Mouse (Mus musculus) CH12.LX (cell line): Measurements from ENCODE around the gene Hao1. TPM values are rescaled to one million over a fixed set of nuclear protein-coding genes. Genes with fewer than 3 reads are reported as not detected.

ENCODE experiments used
- DNase-seq: peaks from one replicate; pipeline ENCODE4 v3.0.0-alpha.2; 2013; ENCODE audit errors: extremely low read depth
- H3K27ac ChIP-seq: 2 replicates; pipeline ENCODE4 v1.5.1; 2012; ENCODE audit warnings: low read depth, mild to moderate bottlenecking, control low read depth, moderate library complexity; ENCODE audit not compliant: insufficient read depth
- H3K27me3 ChIP-seq: replicated peaks from 2 replicates; pipeline ENCODE3; 2012; ENCODE audit warnings: inconsistent platforms
- H3K36me3 ChIP-seq, 2 experiments: replicated peaks in 1 of 2; 2 replicates each; pipeline versions ENCODE3 to v1.6.1; 2012; ENCODE audit warnings: inconsistent platforms in 1 of 2, low read length in 1 of 2, mild to moderate bottlenecking in 1 of 2, mixed read lengths in 1 of 2, moderate library complexity in 1 of 2; ENCODE audit not compliant: control insufficient read depth in 1 of 2, insufficient read depth in 1 of 2
- H3K4me1 ChIP-seq, 2 experiments: 2 replicates each; pipeline ENCODE4 v1.6.1; 2012; ENCODE audit warnings: inconsistent platforms in 1 of 2, moderate library complexity in 1 of 2; ENCODE audit not compliant: insufficient read depth in 2 of 2, control insufficient read depth in 1 of 2
- H3K4me2 ChIP-seq: 2 replicates; pipeline ENCODE4 v1.6.1; 2012; ENCODE audit warnings: low read depth, mild to moderate bottlenecking, control low read depth; ENCODE audit not compliant: poor library complexity, insufficient read depth, severe bottlenecking
- H3K4me3 ChIP-seq, 3 experiments: fragments of 150-350 bp in 1 of 3; sonication (generic) in 1 of 3; replicated peaks in 1 of 3; 2 replicates each; pipeline versions ENCODE3 to v1.5.1; 2011 to 2012; ENCODE audit warnings: low read depth in 2 of 3, low read length in 2 of 3, mild to moderate bottlenecking in 2 of 3, moderate library complexity in 2 of 3, control low read depth in 1 of 3, improper control_type of control experiment in 1 of 3, inconsistent platforms in 1 of 3, mixed read lengths in 1 of 3; ENCODE audit not compliant: poor library complexity in 1 of 3
- H3K79me2 ChIP-seq: replicated peaks from 2 replicates; pipeline ENCODE4 v1.6.1; 2012; ENCODE audit warnings: mild to moderate bottlenecking, moderate library complexity; ENCODE audit not compliant: control insufficient read depth, poor library complexity, insufficient read depth, severe bottlenecking; ENCODE audit errors: extremely low read depth
- H3K9ac ChIP-seq: 2 replicates; pipeline ENCODE4 v1.6.1; 2012; ENCODE audit warnings: low read depth, mild to moderate bottlenecking, control low read depth, moderate library complexity; ENCODE audit not compliant: insufficient read depth
- H3K9me3 ChIP-seq: replicated peaks from 2 replicates; pipeline ENCODE3; 2012; ENCODE audit warnings: low read length, inconsistent platforms, mixed read lengths
- BHLHE40 ChIP-seq: IDR thresholded peaks from 2 replicates; pipeline ENCODE4 v1.6.1; 2011; ENCODE audit warnings: mild to moderate bottlenecking, low read depth, low read length, improper control_type of control experiment
- CHD1 ChIP-seq: IDR thresholded peaks from 2 replicates; pipeline ENCODE4 v1.6.1; 2012; ENCODE audit warnings: low read depth, low read length, improper control_type of control experiment, inconsistent platforms
- CTCF ChIP-seq, 2 experiments: IDR thresholded peaks in 1 of 2; conservative IDR thresholded peaks in 1 of 2; 2 replicates each; pipeline ENCODE4 v1.5.1; 2011 to 2012; ENCODE audit warnings: low read depth in 2 of 2, low read length in 2 of 2, improper control_type of control experiment in 1 of 2, inconsistent platforms in 1 of 2, mild to moderate bottlenecking in 1 of 2, moderate library complexity in 1 of 2
- E2F4 ChIP-seq: IDR thresholded peaks from 2 replicates; pipeline ENCODE4 v1.6.1; 2011; ENCODE audit warnings: low read depth, low read length, improper control_type of control experiment; ENCODE audit not compliant: insufficient replicate concordance
- EP300 ChIP-seq: IDR thresholded peaks from 2 replicates; pipeline ENCODE4 v1.6.1; 2011; ENCODE audit warnings: low read length, improper control_type of control experiment
- IRF4 ChIP-seq: IDR thresholded peaks from 2 replicates; pipeline ENCODE4 v1.6.1; 2014; ENCODE audit warnings: low read depth, mild to moderate bottlenecking, inconsistent platforms, low read length, improper control_type of control experiment
- JUND ChIP-seq: conservative IDR thresholded peaks from 2 replicates; pipeline ENCODE4 v1.6.1; 2011; ENCODE audit warnings: low read depth, low read length, improper control_type of control experiment
- MAFK ChIP-seq: IDR thresholded peaks from 2 replicates; pipeline ENCODE4 v1.6.1; 2011; ENCODE audit warnings: low read length, improper control_type of control experiment; ENCODE audit not compliant: insufficient replicate concordance
- MAX ChIP-seq: IDR thresholded peaks from 2 replicates; pipeline ENCODE4 v1.6.1; 2011; ENCODE audit warnings: low read length, improper control_type of control experiment
- MAZ ChIP-seq: IDR thresholded peaks from 2 replicates; pipeline ENCODE4 v1.6.1; 2012; ENCODE audit warnings: low read depth, mild to moderate bottlenecking, inconsistent platforms, low read length, improper control_type of control experiment, moderate library complexity
- MEF2A ChIP-seq: IDR thresholded peaks from 2 replicates; pipeline ENCODE4 v1.6.1; 2014; ENCODE audit warnings: low read depth, mild to moderate bottlenecking, inconsistent platforms, low read length, improper control_type of control experiment, borderline replicate concordance
- MXI1 ChIP-seq: IDR thresholded peaks from 2 replicates; pipeline ENCODE4 v1.6.1; 2011; ENCODE audit warnings: mild to moderate bottlenecking, low read depth, low read length, improper control_type of control experiment
- MYC ChIP-seq: IDR thresholded peaks from 2 replicates; pipeline ENCODE4 v1.6.1; 2011; ENCODE audit warnings: low read depth, mild to moderate bottlenecking, improper control_type of control experiment, low read length
- PAX5 ChIP-seq: IDR thresholded peaks from 2 replicates; pipeline ENCODE4 v1.6.1; 2012; ENCODE audit warnings: low read length, inconsistent platforms, mixed read lengths
- POLR2AphosphoS2 ChIP-seq: IDR thresholded peaks from 2 replicates; pipeline ENCODE4 v1.6.1; 2011; ENCODE audit warnings: low read depth, low read length, improper control_type of control experiment
- RAD21 ChIP-seq: IDR thresholded peaks from 2 replicates; pipeline ENCODE4 v1.6.1; 2011; ENCODE audit warnings: low read depth, mild to moderate bottlenecking, low read length, improper control_type of control experiment, moderate library complexity
- RCOR1 ChIP-seq: conservative IDR thresholded peaks from 2 replicates; pipeline ENCODE4 v1.6.1; 2012; ENCODE audit warnings: low read depth, mild to moderate bottlenecking, inconsistent platforms, low read length, improper control_type of control experiment
- SMC3 ChIP-seq: IDR thresholded peaks from 2 replicates; pipeline ENCODE4 v1.6.1; 2011; ENCODE audit warnings: low read depth, low read length, improper control_type of control experiment
- TBP ChIP-seq: conservative IDR thresholded peaks from 2 replicates; pipeline ENCODE4 v1.6.1; 2011; ENCODE audit warnings: low read depth, low read length, improper control_type of control experiment
- ZKSCAN1 ChIP-seq: IDR thresholded peaks from 2 replicates; pipeline ENCODE4 v1.6.1; 2012; ENCODE audit warnings: low read depth, inconsistent platforms, low read length, improper control_type of control experiment, borderline replicate concordance
- ZNF384 ChIP-seq: IDR thresholded peaks from 2 replicates; pipeline ENCODE4 v1.6.1; 2012; ENCODE audit warnings: low read depth, low read length, improper control_type of control experiment, inconsistent platforms
- dilution Hi-C: fragments of 300-500 bp; cut with MboI; formaldehyde crosslinking; loops from 2 replicates; pipeline ENCODE4 v1.14.3; 2020; ENCODE audit warnings: low sequenced_read_pairs; ENCODE audit not compliant: extremely low pct_unique_long_range_greater_than_20kb, extremely low pct_ligation_motif_present
- in situ Hi-C: fragments of 300-500 bp; cut with MboI; formaldehyde crosslinking; loops from 3 replicates; pipeline ENCODE4 v1.14.3; 2019; ENCODE audit warnings: low sequenced_read_pairs, low pct_ligation_motif_present, low pct_unique_long_range_greater_than_20kb, mixed read lengths
- polyA plus RNA-seq: library from polyadenylated mRNA; unstranded; fragments of >175 nt; gene quantifications from 2 replicates; pipeline ENCODE4 v1.2.1, GENCODE M21; 2012; ENCODE audit warnings: low read depth; ENCODE audit not compliant: insufficient read length
- total RNA-seq, 2 experiments: library from RNA; depleted of rRNA; stranded (reverse); fragments of 300-350 nt in 1 of 2; fragments of >200 nt in 1 of 2; gene quantifications; 2 replicates each; pipeline ENCODE4 v1.2.3; 2012 to 2014

Hao1 gene
- total and polyA plus RNA-seq, 3 experiments, result 0.11 TPM; not detected in 2

GRCm38 (mm10) chr2:134456065-134456505, 98.1 kb downstream of the Hao1 start:
- peaks cover 0 to 10% of the 10 kb centered on the region in 2 experiments; a peak in 2 of 4 replicates for H3K4me1 ChIP-seq
- dilution Hi-C loops (no loop called here), in situ Hi-C loops (no loop called here)
- no peaks in the 10 kb centered on the region for H3K27me3 ChIP-seq
- TF ChIP-seq ZKSCAN1 (no peak), RAD21 (no peak), TBP (no peak), SMC3 (no peak), MYC (no peak), PAX5 (no peak), CTCF (conservative IDR thresholded peaks at IDR 0.05 in 1 of 2, IDR thresholded peaks at IDR 0.05 in 1 of 2; ENCODE audit: low read depth in 2 of 2, low read length in 2 of 2) (no peak), RCOR1 (no peak), CHD1 (no peak), MAX (no peak), JUND (no peak), E2F4 (no peak), MEF2A (no peak), BHLHE40 (no peak), MAZ (no peak)
- no peaks in the 10 kb centered on the region for H3K36me3 ChIP-seq
- H3K4me2 ChIP-seq, result no peak overlapping the region
- DNase-seq, result no peak
- no peak overlapping the region for H3K27ac ChIP-seq
- H3K9me3 ChIP-seq, result no peaks in the 10 kb centered on the region
- no peaks in the 10 kb centered on the region for H3K79me2 ChIP-seq
- H3K4me3 ChIP-seq, result no peak overlapping the region
- no peak overlapping the region for H3K9ac ChIP-seq

GRCm38 (mm10) chr2:134452748-134453147, 101.4 kb downstream of the Hao1 start:
- dilution Hi-C loops, result no loop called here
- in situ Hi-C loops, result no loop called here
- Histone ChIP-seq H3K4me2 (no peak overlapping the region), H3K9ac (no peak overlapping the region), H3K36me3 (no peaks in the 10 kb centered on the region), H3K4me1 (peaks cover 0 to 14% of the 10 kb centered on the region in 2 experiments; a peak in 1 of 4 replicates), H3K27ac (no peak overlapping the region), H3K9me3 (no peaks in the 10 kb centered on the region), H3K4me3 (no peak overlapping the region), H3K79me2 (no peaks in the 10 kb centered on the region), H3K27me3 (no peaks in the 10 kb centered on the region)
- no peak for DNase-seq
- TF ChIP-seq MXI1 (no peak), ZNF384 (no peak), IRF4 (no peak), MAX (no peak), MAFK (no peak), CHD1 (no peak), POLR2AphosphoS2 (no peak), CTCF (conservative IDR thresholded peaks at IDR 0.05 in 1 of 2, IDR thresholded peaks at IDR 0.05 in 1 of 2; ENCODE audit: low read depth in 2 of 2, low read length in 2 of 2) (no peak), EP300 (no peak)
- TF ChIP-seq, all 38 proteins: peak for 0
